Mouse (Mus musculus) G1E (cell line): ENCODE results near the gene Gm28051.

Experiments used
- CTCF ChIP-seq: IDR thresholded peaks from 2 replicates; pipeline ENCODE4 v1.5.1; 2012; ENCODE audit warnings: low read depth, low read length, inconsistent platforms, mixed read lengths
- GATA1 ChIP-seq: IDR thresholded peaks from 2 replicates; pipeline ENCODE4 v1.6.1; 2012; ENCODE audit warnings: borderline replicate concordance, low read length, inconsistent platforms, mixed read lengths
- POLR2AphosphoS5 ChIP-seq: IDR thresholded peaks from 2 replicates; pipeline ENCODE4 v1.6.1; 2012; ENCODE audit warnings: low read depth, low read length, inconsistent platforms; ENCODE audit not compliant: insufficient replicate concordance
- TAL1 ChIP-seq: conservative IDR thresholded peaks from 2 replicates; pipeline ENCODE4 v1.6.1; 2012; ENCODE audit warnings: low read depth, low read length, inconsistent platforms, mixed read lengths

- no peak for TF ChIP-seq CTCF
- no peak for TF ChIP-seq TAL1
- TF ChIP-seq GATA1, result no peak
- TF ChIP-seq POLR2AphosphoS5, result no peak
These were observed 393 bp downstream of the Gm28051 start for GRCm38 (mm10) chr12:102757055-102757688.
